Mouse (Mus musculus): ENCODE data around the gene Olfr1098. TPM values are rescaled to one million over a fixed set of nuclear protein-coding genes. Genes with fewer than 3 reads are reported as not detected.

Olfr1098 gene
- not detected for total RNA-seq (2021)

GRCm38 (mm10) chr2:86924445-86924844 is at the start of gene Olfr1098:
Gene Olfr1098, minus strand, starts transcription at chr2:86924545.
- no peak for DNase-seq

GRCm38 (mm10) chr2:86960593-86960992 is 36.2 kb upstream of the Olfr1098 start, which contains the start of gene Olfr1099:
Gene Olfr1099, minus strand, starts transcription at chr2:86960693.
- DNase-seq, result no peak

GRCm38 (mm10) chr2:86926557-86926956 is 2.2 kb upstream of the Olfr1098 start:
- DNase-seq, result no peak

GRCm38 (mm10) chr2:86905647-86906046 is 18.7 kb downstream of the Olfr1098 start:
- no peak for DNase-seq

- DNase-seq, result no peak
Observed at GRCm38 (mm10) chr2:86892116-86892515, 32.2 kb downstream of the Olfr1098 start, which contains the start of gene Olfr1097. Gene Olfr1097, minus strand, starts transcription at chr2:86892216.

- no peak for DNase-seq
Observed at GRCm38 (mm10) chr2:86874702-86875101, 49.6 kb downstream of the Olfr1098 start, which contains the start of gene Gm13723. Gene Gm13723, minus strand, starts transcription at chr2:86874802.

Other genes starting within 250 kb of the Olfr1098 start
- gene Olfr1086, start 244.5 kb downstream of the Olfr1098 start, total RNA-seq (2021), result not detected
- not detected for gene Olfr1087, start 226.2 kb downstream of the Olfr1098 start, total RNA-seq (2021)
- not detected for gene Olfr1089, start 190.8 kb downstream of the Olfr1098 start, total RNA-seq (2021)
- gene Olfr1090, start 165.6 kb downstream of the Olfr1098 start, total RNA-seq (2021), result not detected
- not detected for gene Olfr1093, start 142.1 kb downstream of the Olfr1098 start, total RNA-seq (2021)
- not detected for gene Olfr141, start 114.5 kb downstream of the Olfr1098 start, total RNA-seq (2021)
- not detected for gene Olfr1094, start 99.9 kb downstream of the Olfr1098 start, total RNA-seq (2021)
- gene Olfr1095, start 72.8 kb downstream of the Olfr1098 start, total RNA-seq (2021), result not detected
- gene Gm13723, start 49.7 kb downstream of the Olfr1098 start, total RNA-seq (2021), result not detected
- not detected for gene Olfr1097, start 32.3 kb downstream of the Olfr1098 start, total RNA-seq (2021)
- not detected for gene Olfr1099, start 36.1 kb upstream of the Olfr1098 start, total RNA-seq (2021)
- not detected for gene Olfr1100, start 55.4 kb upstream of the Olfr1098 start, total RNA-seq (2021)
- gene Olfr1101, start 66.7 kb upstream of the Olfr1098 start, total RNA-seq (2021), result not detected
- not detected for gene Olfr1102, start 73.9 kb upstream of the Olfr1098 start, total RNA-seq (2021)
- not detected for gene Olfr1104, start 102.5 kb upstream of the Olfr1098 start, total RNA-seq (2021)
- gene Olfr1105, start 112.0 kb upstream of the Olfr1098 start, total RNA-seq (2021), result not detected
- not detected for gene Olfr1106, start 127.7 kb upstream of the Olfr1098 start, total RNA-seq (2021)
- gene Olfr1107, start 151.3 kb upstream of the Olfr1098 start, total RNA-seq (2021), result not detected
- not detected for gene Olfr1109, start 171.5 kb upstream of the Olfr1098 start, total RNA-seq (2021)
- gene Olfr259, start 190.0 kb upstream of the Olfr1098 start, total RNA-seq (2021), result not detected
- not detected for gene Olfr1110, start 215.8 kb upstream of the Olfr1098 start, total RNA-seq (2021)
- gene Olfr1111, start 228.1 kb upstream of the Olfr1098 start, total RNA-seq (2021), result not detected